Mouse (Mus musculus) T-helper 1 cell (primary cell): ENCODE measurements around the gene Arf3.
"Not testable (repeated sequence)": the region's sequence is repeated elsewhere in the genome, so short reads cannot be mapped to it uniquely, and the experiment has no call there.

Source experiments
- in situ Hi-C: fragments of 300-600 bp; cut with MboI, MseI; formaldehyde crosslinking; loops from one replicate; pipeline ENCODE4 v1.15.1; 2025; ENCODE audit warnings: high pct_unique_total_duplicates

Arf3 gene

DNA sequence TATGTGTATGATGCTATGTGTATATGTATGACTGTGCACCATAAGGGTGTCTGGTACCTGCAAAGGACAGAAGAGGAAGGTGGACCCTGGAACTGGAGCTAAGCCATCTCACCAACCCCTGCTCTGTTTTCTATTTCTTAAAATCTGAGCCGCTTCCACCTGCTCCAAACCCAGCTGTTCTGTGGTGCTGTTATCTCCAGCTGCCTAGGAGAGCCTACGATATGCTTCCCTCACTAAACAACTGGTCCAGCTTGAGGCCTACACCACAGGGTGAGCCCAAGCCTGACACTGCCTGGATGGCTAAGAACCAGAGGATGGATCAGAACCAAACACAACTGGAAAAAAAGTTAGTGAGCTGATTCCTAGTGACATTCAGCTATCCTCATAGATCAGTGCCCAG is 8.9 kb downstream of the Arf3 start:
- in situ Hi-C loops = loop anchor here (5.0 kb wide), 1 partner anchor 98 kb away; no protein-coding TSS in a partner anchor

GRCm38 (mm10) chr15:98753021-98753423 is 10.0 kb downstream of the Arf3 start:
- in situ Hi-C loops = loop anchor here (5.0 kb wide), 1 partner anchor 99 kb away; no protein-coding TSS in a partner anchor

GRCm38 (mm10) chr15:98749093-98749492 is 13.9 kb downstream of the Arf3 start:
- in situ Hi-C loops = no loop called here

DNA sequence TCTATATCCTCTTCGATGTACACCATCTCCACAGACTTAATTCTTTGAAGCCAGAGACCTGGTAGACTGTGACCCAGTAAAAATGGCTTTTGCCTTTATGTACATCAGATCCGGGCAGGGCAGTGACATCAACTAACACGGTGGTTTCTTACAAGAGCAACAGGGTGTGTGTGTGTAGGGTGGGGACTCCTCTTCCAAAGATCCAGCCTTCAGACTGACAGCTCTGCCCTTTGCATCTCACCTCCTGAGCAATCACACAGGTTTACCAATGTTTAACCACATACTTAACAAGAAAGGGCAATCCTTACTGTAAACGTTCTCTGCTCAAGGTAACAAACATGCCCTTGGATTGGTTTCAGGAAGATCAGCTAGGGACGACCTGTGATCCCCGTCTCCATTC is 15.7 kb downstream of the Arf3 start:
- in situ Hi-C loops = no loop called here

- in situ Hi-C loops = no loop called here
Measured at GRCm38 (mm10) chr15:98746344-98746965, 16.6 kb downstream of the Arf3 start.

- in situ Hi-C loops = not testable (repeated sequence)
Measured at GRCm38 (mm10) chr15:98743863-98744262, 19.2 kb downstream of the Arf3 start.

- in situ Hi-C loops = no loop called here
Measured at GRCm38 (mm10) chr15:98742766-98743428, 20.1 kb downstream of the Arf3 start.

GRCm38 (mm10) chr15:98740219-98740618 is 22.8 kb downstream of the Arf3 start:
- in situ Hi-C loops = no loop called here

DNA sequence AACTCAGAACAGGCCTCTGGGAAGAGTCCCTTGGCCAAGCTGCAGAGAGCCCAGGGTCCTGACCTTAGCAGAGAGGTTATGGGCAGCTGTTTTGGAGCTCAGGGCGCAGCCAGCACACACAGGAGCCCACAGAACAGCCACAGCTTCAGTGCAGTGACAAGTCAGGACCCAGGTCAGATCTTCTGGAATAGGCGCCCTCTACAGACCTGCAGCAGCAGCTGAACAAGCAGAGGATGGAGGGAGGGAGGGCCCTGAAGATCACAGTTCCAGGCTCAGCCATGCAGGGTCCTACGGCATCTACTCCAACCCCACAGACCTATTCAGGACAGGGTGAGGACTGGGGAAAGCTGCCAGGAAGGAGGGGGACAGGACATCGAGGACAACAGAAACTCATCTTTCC is 24.2 kb downstream of the Arf3 start:
- in situ Hi-C loops = no loop called here

GRCm38 (mm10) chr15:98737881-98738280 is 25.1 kb downstream of the Arf3 start:
- in situ Hi-C loops = no loop called here

- in situ Hi-C loops = no loop called here
Measured at GRCm38 (mm10) chr15:98736521-98736920, 26.5 kb downstream of the Arf3 start.

GRCm38 (mm10) chr15:98733976-98734566 is 28.9 kb downstream of the Arf3 start:
- in situ Hi-C loops = no loop called here

- in situ Hi-C loops = no loop called here
Measured at GRCm38 (mm10) chr15:98733370-98733769, 29.6 kb downstream of the Arf3 start.

DNA sequence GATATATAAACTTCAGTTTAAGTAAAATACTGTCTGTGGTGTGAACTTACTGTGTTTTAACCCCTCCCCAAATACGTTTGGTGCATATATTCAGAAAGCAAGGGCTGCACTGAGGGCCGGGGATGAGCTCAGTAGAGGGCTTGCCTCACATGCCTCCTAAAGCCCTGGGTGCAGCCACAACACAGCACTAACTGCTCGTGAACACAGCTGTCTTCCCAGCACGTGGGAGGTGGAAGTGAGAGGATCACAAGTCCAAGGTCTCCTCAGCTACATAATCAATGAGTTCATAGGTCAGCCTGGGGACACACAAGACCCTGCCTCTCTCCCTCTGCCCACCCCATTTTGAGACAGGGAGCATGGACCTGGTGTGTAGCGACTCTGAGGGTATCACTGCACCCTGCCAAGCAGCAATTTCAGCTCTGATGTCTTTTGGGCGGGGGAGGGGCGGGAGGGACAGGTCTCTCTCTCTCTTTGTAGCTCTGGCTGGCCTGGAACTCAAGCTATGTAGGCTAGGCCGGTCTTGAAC is 30.9 kb downstream of the Arf3 start:
- in situ Hi-C loops = no loop called here

DNA sequence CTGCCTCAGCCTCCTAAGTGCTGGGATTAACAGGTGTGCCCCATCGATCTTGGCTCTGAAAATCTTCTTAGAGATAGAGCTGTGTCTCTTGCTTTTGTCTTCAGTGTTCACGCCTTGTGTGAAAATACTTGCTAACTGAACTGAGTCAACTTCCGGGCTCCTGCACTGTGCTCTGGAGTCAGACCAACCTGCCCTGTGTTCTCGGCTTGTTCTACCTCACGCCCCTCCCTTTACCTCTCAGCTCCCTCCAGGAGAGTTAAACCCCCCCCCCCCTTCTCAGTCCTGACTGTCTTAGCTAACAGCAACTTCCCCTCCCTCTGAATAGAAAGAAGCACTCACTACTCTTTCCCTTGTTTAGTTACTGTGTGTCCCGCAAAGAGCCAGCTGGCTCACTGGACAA is 32.2 kb downstream of the Arf3 start:
- in situ Hi-C loops = no loop called here

- in situ Hi-C loops = no loop called here
Measured at GRCm38 (mm10) chr15:98729791-98730545, 33.0 kb downstream of the Arf3 start.

DNA sequence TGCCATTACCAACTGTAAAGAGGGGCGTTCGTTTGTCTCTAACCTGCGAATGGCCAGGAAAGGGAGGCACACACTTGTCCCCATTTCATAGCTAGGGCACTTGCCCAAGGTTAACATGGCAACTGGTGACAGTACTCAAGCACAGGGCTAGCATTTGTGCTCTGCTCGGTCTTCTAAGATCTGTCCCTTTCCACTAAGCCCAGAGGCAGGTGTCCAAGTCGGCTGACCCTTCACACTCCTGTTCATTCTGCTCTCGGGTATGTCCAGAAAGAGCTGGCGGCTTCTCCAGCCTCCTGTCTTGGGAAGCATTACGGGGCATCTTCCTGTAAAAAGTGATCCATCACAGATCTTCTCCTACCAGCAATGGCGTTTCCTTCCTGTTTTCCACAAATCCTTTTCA is 34.6 kb downstream of the Arf3 start:
- in situ Hi-C loops = no loop called here

- in situ Hi-C loops = no loop called here
Measured at GRCm38 (mm10) chr15:98727443-98728321, 35.3 kb downstream of the Arf3 start, which contains the start of gene Fkbp11. TSS of gene Fkbp11 (minus strand) at chr15:98728198.

DNA sequence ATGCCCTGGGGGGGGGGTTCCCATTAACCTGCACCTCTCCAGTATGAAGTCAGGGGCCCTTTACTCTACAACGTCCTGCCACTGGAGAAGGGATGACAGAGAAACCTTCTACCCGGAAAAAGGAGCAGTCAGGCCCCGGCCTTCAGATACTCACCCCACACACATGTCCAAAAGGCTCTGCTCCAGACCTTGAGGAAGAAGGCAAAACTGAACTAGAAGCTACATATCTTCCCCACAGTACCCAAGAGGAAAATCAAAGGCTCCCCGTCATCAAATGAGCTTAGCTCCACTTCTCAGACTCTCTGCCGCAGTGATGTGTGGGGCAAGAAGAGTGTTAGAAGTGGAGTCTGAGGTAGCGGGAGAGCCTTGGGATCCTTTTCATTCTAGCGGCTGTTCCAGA is 36.3 kb downstream of the Arf3 start:
- in situ Hi-C loops = no loop called here

DNA sequence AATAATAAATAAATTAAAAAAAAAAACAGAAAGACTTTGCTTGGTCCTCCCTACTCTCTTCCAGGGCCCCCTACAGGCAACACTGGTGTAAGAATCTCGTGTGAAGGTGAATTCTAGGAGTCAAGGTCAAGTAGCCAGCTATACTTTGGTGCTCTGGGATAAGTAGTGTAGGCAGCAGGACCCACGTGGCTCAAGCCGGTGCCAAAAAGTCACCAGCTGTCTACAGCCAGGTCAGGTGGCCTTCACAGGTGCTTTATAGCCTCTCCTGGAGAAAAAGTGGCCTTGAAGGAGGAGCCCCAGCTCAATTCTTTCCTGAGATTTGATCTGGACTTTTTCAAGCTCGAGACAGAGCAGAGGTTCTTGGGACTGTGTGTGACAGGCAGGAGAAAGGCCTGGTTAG is 36.9 kb downstream of the Arf3 start:
- in situ Hi-C loops = no loop called here

GRCm38 (mm10) chr15:98724441-98724840 is 38.6 kb downstream of the Arf3 start:
- in situ Hi-C loops = no loop called here
